Mouse (Mus musculus) lung, postnatal 4 days (tissue): ENCODE measurements around the gene Pcbp2.

Source experiments
- DNase-seq, 2 experiments: peaks; one replicate each; pipeline ENCODE4 v3.0.0; 2021

Gene Pcbp2

GRCm38 (mm10) chr15:102527936-102528335 is 57.6 kb downstream of the Pcbp2 start:
- DNase-seq: no peak

GRCm38 (mm10) chr15:102528396-102528795 is 58.1 kb downstream of the Pcbp2 start:
- DNase-seq: no peak

GRCm38 (mm10) chr15:102530566-102530965 is 60.2 kb downstream of the Pcbp2 start:
- no peak for DNase-seq

GRCm38 (mm10) chr15:102531586-102531985 is 61.2 kb downstream of the Pcbp2 start:
- DNase-seq: no peak

GRCm38 (mm10) chr15:102532106-102532900 is 62.0 kb downstream of the Pcbp2 start:
- no peak for DNase-seq

- DNase-seq: no peak
These were observed 63.6 kb downstream of the Pcbp2 start for GRCm38 (mm10) chr15:102533926-102534325.

GRCm38 (mm10) chr15:102544801-102545200 is 74.5 kb downstream of the Pcbp2 start:
- DNase-seq: no peak

GRCm38 (mm10) chr15:102546246-102546645 is 75.9 kb downstream of the Pcbp2 start:
- DNase-seq: no peak

GRCm38 (mm10) chr15:102546677-102547427 is 76.5 kb downstream of the Pcbp2 start:
- peak; percentile 35 to 62 for DNase-seq

- no peak for DNase-seq
These were observed 77.1 kb downstream of the Pcbp2 start for GRCm38 (mm10) chr15:102547478-102547877.
